Mouse (Mus musculus) MEL (cell line): ENCODE data around the gene Ccdc86. TPM values are rescaled to one million over a fixed set of nuclear protein-coding genes. Genes with fewer than 3 reads are reported as not detected.

Experiments
- DNase-seq: peaks from one replicate; pipeline ENCODE4 v3.0.0; 2011; ENCODE audit warnings: low read depth, low spot score
- H3K27ac ChIP-seq: 2 replicates; pipeline ENCODE4 v1.5.1; 2012; ENCODE audit warnings: low read depth, mild to moderate bottlenecking, control low read depth, low read length, moderate library complexity; ENCODE audit not compliant: control insufficient read depth
- H3K27me3 ChIP-seq, 2 experiments: fragments of 150-350 bp in 1 of 2; sonication (generic) in 1 of 2; 2 replicates each; pipeline ENCODE4 v1.6.1; 2012; ENCODE audit warnings: low read length in 2 of 2, mild to moderate bottlenecking in 2 of 2, improper control_type of control experiment in 1 of 2, moderate library complexity in 1 of 2; ENCODE audit not compliant: insufficient read depth in 2 of 2, control insufficient read depth in 1 of 2
- H3K36me3 ChIP-seq, 2 experiments: 2 replicates each; pipeline ENCODE4 v1.6.1; 2012 to 2014; ENCODE audit warnings: low read length in 2 of 2, improper control_type of control experiment in 1 of 2, inconsistent platforms in 1 of 2, mild to moderate bottlenecking in 1 of 2; ENCODE audit not compliant: insufficient read depth in 2 of 2, control insufficient read depth in 1 of 2
- H3K4me1 ChIP-seq, 2 experiments: fragments of 150-350 bp in 1 of 2; sonication (generic) in 1 of 2; 2 replicates each; pipeline ENCODE4 v1.6.1; 2012; ENCODE audit warnings: low read length in 2 of 2, improper control_type of control experiment in 1 of 2, mild to moderate bottlenecking in 1 of 2; ENCODE audit not compliant: insufficient read depth in 2 of 2, control insufficient read depth in 1 of 2
- H3K4me3 ChIP-seq, 2 experiments: fragments of 150-350 bp in 1 of 2; sonication (generic) in 1 of 2; 2 replicates each; pipeline ENCODE4 v1.5.1; 2012; ENCODE audit warnings: low read depth in 2 of 2, low read length in 2 of 2, mild to moderate bottlenecking in 2 of 2, moderate library complexity in 2 of 2, control low read depth in 1 of 2, improper control_type of control experiment in 1 of 2; ENCODE audit not compliant: control insufficient read depth in 1 of 2, insufficient read depth in 1 of 2
- H3K79me2 ChIP-seq: 2 replicates; pipeline ENCODE4 v1.6.1; 2012; ENCODE audit warnings: mild to moderate bottlenecking, low read length, moderate library complexity; ENCODE audit not compliant: control insufficient read depth, poor library complexity, insufficient read depth
- H3K9ac ChIP-seq: 2 replicates; pipeline ENCODE4 v1.6.1; 2012; ENCODE audit warnings: low read depth, mild to moderate bottlenecking, control low read depth, low read length, moderate library complexity; ENCODE audit not compliant: control insufficient read depth, poor library complexity, severe bottlenecking
- H3K9me3 ChIP-seq: fragments of 150-350 bp; sonication (generic); replicated peaks from 2 replicates; pipeline ENCODE4 v1.6.1; 2012; ENCODE audit warnings: mild to moderate bottlenecking, low read length, improper control_type of control experiment, moderate library complexity; ENCODE audit not compliant: insufficient read depth
- E2F4 ChIP-seq: IDR thresholded peaks from 2 replicates; pipeline ENCODE4 v1.6.1; 2011; ENCODE audit warnings: low read depth, low read length, improper control_type of control experiment, borderline replicate concordance
- GATA1 ChIP-seq: IDR thresholded peaks from 2 replicates; pipeline ENCODE4 v1.6.1; 2011; ENCODE audit warnings: low read depth, low read length, improper control_type of control experiment
- POLR2A ChIP-seq, 2 experiments: IDR thresholded peaks; 2 replicates each; pipeline ENCODE4 v1.6.1; 2011 to 2012; ENCODE audit warnings: low read length in 2 of 2, mild to moderate bottlenecking in 2 of 2, control low read depth in 1 of 2, improper control_type of control experiment in 1 of 2, low read depth in 1 of 2, moderate library complexity in 1 of 2; ENCODE audit not compliant: control insufficient read depth in 1 of 2, insufficient read depth in 1 of 2, poor library complexity in 1 of 2
- SMC3 ChIP-seq: IDR thresholded peaks from 2 replicates; pipeline ENCODE4 v1.6.1; 2011; ENCODE audit warnings: low read depth, low read length, improper control_type of control experiment
- TAL1 ChIP-seq: IDR thresholded peaks from 2 replicates; pipeline ENCODE4 v1.6.1; 2012; ENCODE audit warnings: mild to moderate bottlenecking, inconsistent platforms, low read length, moderate library complexity, mixed read lengths
- USF1 ChIP-seq: IDR thresholded peaks from 2 replicates; pipeline ENCODE4 v1.6.1; 2014; ENCODE audit warnings: low read depth, mild to moderate bottlenecking, inconsistent platforms, low read length, improper control_type of control experiment, moderate library complexity
- USF2 ChIP-seq, 2 experiments: IDR thresholded peaks; 2 replicates each; pipeline ENCODE4 v1.6.1; 2011 to 2012; ENCODE audit warnings: improper control_type of control experiment in 2 of 2, low read length in 2 of 2, borderline replicate concordance in 1 of 2, inconsistent platforms in 1 of 2, low read depth in 1 of 2, mild to moderate bottlenecking in 1 of 2; ENCODE audit not compliant: insufficient read depth in 1 of 2
- ZMIZ1 ChIP-seq: IDR thresholded peaks from 2 replicates; pipeline ENCODE4 v1.6.1; 2012; ENCODE audit warnings: low read depth, mild to moderate bottlenecking, inconsistent platforms, low read length, improper control_type of control experiment, moderate library complexity
- ZNF384 ChIP-seq: IDR thresholded peaks from 2 replicates; pipeline ENCODE4 v1.6.1; 2012; ENCODE audit warnings: low read depth, mild to moderate bottlenecking, inconsistent platforms, low read length, improper control_type of control experiment
- polyA plus RNA-seq, 2 experiments: library from polyadenylated mRNA; stranded (reverse) in 1 of 2; unstranded in 1 of 2; fragments of >175 nt in 1 of 2; fragments of >200 nt in 1 of 2; gene quantifications; 2 replicates each; pipeline versions ENCODE4 v1.2.1 to v1.2.4; 2012; ENCODE audit warnings: low replicate concordance in 2 of 2, low read depth in 1 of 2; ENCODE audit not compliant: insufficient read length in 2 of 2, insufficient read depth in 1 of 2, missing spikeins in 1 of 2
- total RNA-seq: library from RNA; depleted of rRNA; stranded (reverse); fragments of 300-350 nt; gene quantifications from 2 replicates; pipeline ENCODE4 v1.2.3, GENCODE M21; 2012

Gene Ccdc86
- total and polyA plus RNA-seq, 3 experiments, result 29.5 to 50.9 TPM; not detected in 1

GRCm38 (mm10) chr19:10975187-10975586 lies 26.1 kb upstream of the Ccdc86 start:
- H3K4me3 ChIP-seq, result no peak overlapping the region
- no peaks in the 10 kb centered on the region for H3K79me2 ChIP-seq
- H3K27ac ChIP-seq, result no peak overlapping the region
- peaks cover 0 to 8% of the 10 kb centered on the region in 2 experiments; a peak in 2 of 4 replicates for H3K4me1 ChIP-seq
- H3K36me3 ChIP-seq, result peaks cover 0 to 3% of the 10 kb centered on the region in 2 experiments; a peak in 2 of 4 replicates
- no peak for DNase-seq
- no peaks in the 10 kb centered on the region; a peak in 1 of 4 replicates for H3K27me3 ChIP-seq
- H3K9me3 ChIP-seq, result no peaks in the 10 kb centered on the region
- TF ChIP-seq USF2 (IDR thresholded peaks at IDR 0.05; ENCODE audit: borderline replicate concordance in 1 of 2, insufficient read depth in 1 of 2, low read depth in 1 of 2, low read length in 2 of 2), result 0 out of 4 replicates have a peak, but pooled peaks of 1 of the 2 experiments have one; percentile 26
- peak; percentile 78 for TF ChIP-seq USF1
- no peak for TF ChIP-seq TAL1
- no peak for TF ChIP-seq GATA1
- H3K9ac ChIP-seq, result no peak overlapping the region

- Histone ChIP-seq H3K36me3 (peaks cover 0 to 5% of the 10 kb centered on the region in 2 experiments; a peak in 2 of 4 replicates), H3K9ac (no peak within 1 kb of the TSS), H3K4me3 (no peak within 1 kb of the TSS), H3K27ac (no peak within 1 kb of the TSS), H3K79me2 (no peaks in the 10 kb centered on the region), H3K4me1 (peaks cover 2 to 6% of the 10 kb centered on the region in 2 experiments; a peak in 3 of 4 replicates), H3K9me3 (no peaks in the 10 kb centered on the region), H3K27me3 (no peaks in the 10 kb centered on the region; a peak in 1 of 4 replicates)
- no peak for TF ChIP-seq E2F4
- no peak for DNase-seq
Measured at GRCm38 (mm10) chr19:10974238-10974865, 25.3 kb upstream of the Ccdc86 start, which contains the start of gene Ms4a10. Gene Ms4a10, minus strand, starts transcription at chr19:10974670.

GRCm38 (mm10) chr19:10973187-10973586 lies 24.1 kb upstream of the Ccdc86 start:
- Histone ChIP-seq H3K4me1 (peaks cover 2 to 6% of the 10 kb centered on the region in 2 experiments; a peak in 3 of 4 replicates), H3K9ac (no peak overlapping the region), H3K27ac (no peak overlapping the region), H3K4me3 (no peak overlapping the region), H3K9me3 (no peaks in the 10 kb centered on the region), H3K27me3 (no peaks in the 10 kb centered on the region; a peak in 1 of 4 replicates), H3K36me3 (peaks cover 0 to 5% of the 10 kb centered on the region in 2 experiments; a peak in 2 of 4 replicates), H3K79me2 (no peaks in the 10 kb centered on the region)
- no peak for TF ChIP-seq POLR2A (IDR thresholded peaks at IDR 0.05; ENCODE audit: control insufficient read depth in 1 of 2, insufficient read depth in 1 of 2, low read depth in 1 of 2, low read length in 2 of 2, poor library complexity in 1 of 2)
- no peak for DNase-seq

GRCm38 (mm10) chr19:10972660-10973059 lies 23.6 kb upstream of the Ccdc86 start:
- no peaks in the 10 kb centered on the region; a peak in 1 of 4 replicates for H3K27me3 ChIP-seq
- H3K27ac ChIP-seq, result no peak overlapping the region
- TF ChIP-seq ZMIZ1 (no peak), ZNF384 (no peak), SMC3 (no peak), E2F4 (no peak)
- TF ChIP-seq, all 39 proteins: peak for 0
- no peak overlapping the region for H3K9ac ChIP-seq
- no peaks in the 10 kb centered on the region for H3K9me3 ChIP-seq
- peaks cover 2 to 6% of the 10 kb centered on the region in 2 experiments; a peak in 3 of 4 replicates for H3K4me1 ChIP-seq
- H3K36me3 ChIP-seq, result peaks cover 0 to 5% of the 10 kb centered on the region in 2 experiments; a peak in 2 of 4 replicates
- no peaks in the 10 kb centered on the region for H3K79me2 ChIP-seq
- no peak overlapping the region for H3K4me3 ChIP-seq
- no peak for DNase-seq
